Mouse (Mus musculus): ENCODE results near the gene Sdad1. TPM values are rescaled to one million over a fixed set of nuclear protein-coding genes. Genes with fewer than 3 reads are reported as not detected.

Sdad1 gene
- polyA plus RNA-seq, 1 experiment from 2014 or later, result 31.8 TPM

Other genes with a start within 250 kb of the Sdad1 start
- 330 and 368 TPM in 2 replicates for gene G3bp2, start 226.8 kb downstream of the Sdad1 start, polyA plus RNA-seq (2015; fragmentation: Nextera tagmentation; extraction: Ambion mirVana)
- gene Uso1, start 172.5 kb downstream of the Sdad1 start, polyA plus RNA-seq (2015; fragmentation: Nextera tagmentation; extraction: Ambion mirVana), result 42.1 and 42.5 TPM in 2 replicates
- not detected in 2 replicates for gene U90926, start 95.1 kb downstream of the Sdad1 start, polyA plus RNA-seq (2015; fragmentation: Nextera tagmentation; extraction: Ambion mirVana)
- 0.50 and 0.99 TPM in 2 replicates for gene Ppef2, start 54.2 kb downstream of the Sdad1 start, polyA plus RNA-seq (2015; fragmentation: Nextera tagmentation; extraction: Ambion mirVana)
- 16.4 and 17.7 TPM in 2 replicates for gene Naaa, start 32.3 kb downstream of the Sdad1 start, polyA plus RNA-seq (2015; fragmentation: Nextera tagmentation; extraction: Ambion mirVana)
- gene Cxcl9, start 17.6 kb upstream of the Sdad1 start, polyA plus RNA-seq (2015; fragmentation: Nextera tagmentation; extraction: Ambion mirVana), result not detected in 2 replicates
- 4.5 and 5.5 TPM in 2 replicates for gene Art3, start 21.3 kb upstream of the Sdad1 start, polyA plus RNA-seq (2015; fragmentation: Nextera tagmentation; extraction: Ambion mirVana)
- gene Cxcl10, start 38.4 kb upstream of the Sdad1 start, polyA plus RNA-seq (2015; fragmentation: Nextera tagmentation; extraction: Ambion mirVana), result 0.21 and 0.42 TPM in 2 replicates
- 50.5 and 56.4 TPM in 2 replicates for gene Nup54, start 124.7 kb upstream of the Sdad1 start, polyA plus RNA-seq (2015; fragmentation: Nextera tagmentation; extraction: Ambion mirVana)
- gene Scarb2, start 196.4 kb upstream of the Sdad1 start, polyA plus RNA-seq (2015; fragmentation: Nextera tagmentation; extraction: Ambion mirVana), result 24.4 and 25.4 TPM in 2 replicates
- gene Fam47e, start 244.6 kb upstream of the Sdad1 start, polyA plus RNA-seq (2015; fragmentation: Nextera tagmentation; extraction: Ambion mirVana), result 0.88 and 1.0 TPM in 2 replicates

Data from midbrain, embryonic 15.5 days (tissue).